Mouse (Mus musculus): Measurements from ENCODE around the gene Mthfd2l. TPM values are rescaled to one million over a fixed set of nuclear protein-coding genes. Genes with fewer than 3 reads are reported as not detected.

Mthfd2l gene
- total RNA-seq (2014; rRNA removed) (87.4 and 90.9 TPM in 2 replicates), polyA plus RNA-seq (2015; fragmentation: Nextera tagmentation; extraction: Ambion mirVana) (54.6 and 54.9 TPM in 2 replicates)

DNA sequence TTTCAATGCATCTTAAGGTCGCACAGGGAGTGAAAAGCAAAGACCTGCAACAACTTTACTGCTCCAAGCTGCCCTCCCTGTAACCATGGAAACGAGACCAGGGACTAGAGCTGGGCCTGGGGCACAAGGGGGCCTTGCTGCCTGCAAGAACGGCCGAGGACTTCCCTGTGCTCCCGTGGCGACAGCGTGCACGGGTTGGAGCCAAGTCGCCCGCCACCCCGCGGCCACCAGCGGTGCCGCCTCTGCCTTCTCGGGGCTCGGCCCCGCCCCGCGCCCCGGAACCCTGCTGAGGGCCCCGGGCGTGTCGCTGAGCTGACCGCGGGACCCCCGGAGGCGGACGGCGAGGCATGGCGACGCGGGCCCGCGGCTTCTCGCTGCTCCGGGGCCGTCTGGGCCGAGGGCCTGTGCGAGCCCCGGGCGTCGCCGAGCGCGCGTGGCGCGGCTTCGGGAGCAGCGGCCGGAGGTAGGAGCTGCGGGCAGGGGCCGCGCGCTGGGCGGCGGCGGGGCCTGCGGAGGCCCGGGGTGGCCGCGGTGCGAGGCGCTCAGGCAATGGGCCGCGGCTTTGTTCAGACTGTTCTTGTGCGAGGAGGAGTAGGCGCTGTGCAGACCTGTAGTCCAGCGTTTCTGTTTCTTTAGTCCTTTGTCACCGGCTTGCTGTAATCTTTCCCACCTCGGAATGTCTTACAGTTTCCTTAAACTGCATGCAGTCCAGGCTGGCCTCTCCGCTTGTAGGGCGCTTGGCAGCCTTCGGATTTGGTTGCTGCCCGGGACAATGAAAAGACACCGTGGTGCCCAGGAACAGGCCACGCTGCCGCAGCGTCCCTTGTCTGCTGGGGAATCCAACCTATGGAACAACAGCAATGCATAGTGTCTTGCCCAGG, at the start of gene Mthfd2l:
TSS of gene Mthfd2l (plus strand) at position 147 of the 881 bp plus-strand sequence.
- ATAC-seq (ENCODE audit: low FRiP score) (peak; percentile 98), DNase-seq (ENCODE audit: low spot score) (peak; percentile 90)
- Histone ChIP-seq H3K4me1 (ENCODE audit: insufficient read depth, low read length) (0 out of 2 replicates have a peak, but pooled peaks cover 3% of the 10 kb centered on the region), H3K9ac (replicated peaks; ENCODE audit: low read length, poor library complexity, severe bottlenecking) (peak within 1 kb of the TSS; percentile 93), H3K4me2 (ENCODE audit: low read depth, low read length, poor library complexity, severe bottlenecking) (peak within 1 kb of the TSS; percentile 65), H3K9me3 (ENCODE audit: low read length) (no peaks in the 10 kb centered on the region), H3K4me3 (ENCODE audit: low read depth, low read length) (peak within 1 kb of the TSS; percentile 75), H3K36me3 (ENCODE audit: insufficient read depth, low read length) (no peaks in the 10 kb centered on the region), H3K27ac (ENCODE audit: low read depth, low read length) (peak within 1 kb of the TSS; percentile 98), H3K27me3 (ENCODE audit: insufficient read depth, low read length) (no peaks in the 10 kb centered on the region)
- WGBS: under 1% methylated on average over 62 of the region's 79 CpGs
- peak; percentile 71 for TF ChIP-seq CTCF (IDR thresholded peaks at IDR 0.05)

DNA sequence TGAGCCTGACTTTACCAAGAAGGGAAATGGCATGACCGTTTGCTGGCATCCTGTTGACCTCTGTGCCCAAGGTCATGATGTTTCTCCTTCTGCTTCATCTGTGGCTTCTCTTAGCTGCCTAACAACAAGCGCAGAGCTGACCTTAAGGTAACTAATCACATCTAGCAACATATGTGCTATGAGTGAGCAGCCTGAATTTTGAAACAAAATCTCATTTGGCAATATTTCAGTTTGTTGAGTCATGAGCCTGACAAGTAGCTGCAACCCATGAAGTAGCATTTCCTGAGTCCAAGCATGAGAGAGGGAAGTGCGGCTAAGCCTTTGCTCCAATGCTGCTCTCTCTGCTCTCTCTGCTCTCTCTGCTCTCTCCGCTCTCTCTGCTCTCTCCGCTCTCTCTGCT, 49.2 kb upstream of the Mthfd2l start:
- H3K27ac ChIP-seq (ENCODE audit: low read depth, low read length): no peak overlapping the region
- no peak for ATAC-seq (ENCODE audit: low FRiP score)
- TF ChIP-seq CTCF (IDR thresholded peaks at IDR 0.05): no peak

DNA sequence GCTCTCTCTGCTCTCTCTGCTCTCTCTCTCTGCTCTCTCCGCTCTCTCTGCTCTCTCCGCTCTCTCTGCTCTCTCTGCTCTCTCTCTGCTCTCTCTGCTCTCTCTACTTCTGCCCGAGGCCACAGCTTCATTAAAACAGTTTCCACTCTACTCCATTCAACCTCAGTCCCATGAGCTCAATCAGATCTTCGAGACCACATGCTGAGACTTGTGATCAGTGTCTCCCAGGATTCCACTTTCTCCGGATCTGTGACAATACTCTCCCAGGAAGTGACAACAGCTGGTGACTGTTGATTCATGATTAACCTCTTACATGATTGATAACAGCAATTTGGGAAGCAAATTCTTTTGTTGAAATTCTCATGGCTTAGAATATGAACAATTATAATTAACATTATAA, 48.8 kb upstream of the Mthfd2l start:
- DNase-seq (ENCODE audit: low spot score) (no peak), ATAC-seq (ENCODE audit: low FRiP score) (no peak)
- TF ChIP-seq CTCF (IDR thresholded peaks at IDR 0.05): no peak
- no peak overlapping the region for H3K9ac ChIP-seq (replicated peaks; ENCODE audit: low read length, poor library complexity, severe bottlenecking)
- H3K9me3 ChIP-seq (ENCODE audit: low read length): no peaks in the 10 kb centered on the region
- H3K27ac ChIP-seq (ENCODE audit: low read depth, low read length): no peak overlapping the region
- no peak overlapping the region for H3K4me2 ChIP-seq (ENCODE audit: low read depth, low read length, poor library complexity, severe bottlenecking)
- no peaks in the 10 kb centered on the region for H3K27me3 ChIP-seq (ENCODE audit: insufficient read depth, low read length)
- H3K36me3 ChIP-seq (ENCODE audit: insufficient read depth, low read length): no peaks in the 10 kb centered on the region
- 78% methylated on average over 5 of the region's 5 CpGs for WGBS
- no peaks in the 10 kb centered on the region for H3K4me1 ChIP-seq (ENCODE audit: insufficient read depth, low read length)
- no peak overlapping the region for H3K4me3 ChIP-seq (ENCODE audit: low read depth, low read length)

More for the DNA sequence above, 49.2 kb upstream of the Mthfd2l start:
- DNase-seq (ENCODE audit: low spot score): no peak
- WGBS: 92% methylated on average over 5 of the region's 5 CpGs
- Histone ChIP-seq H3K4me1 (ENCODE audit: insufficient read depth, low read length) (no peaks in the 10 kb centered on the region), H3K27me3 (ENCODE audit: insufficient read depth, low read length) (no peaks in the 10 kb centered on the region), H3K9me3 (ENCODE audit: low read length) (no peaks in the 10 kb centered on the region), H3K36me3 (ENCODE audit: insufficient read depth, low read length) (no peaks in the 10 kb centered on the region), H3K4me3 (ENCODE audit: low read depth, low read length) (no peak overlapping the region), H3K4me2 (ENCODE audit: low read depth, low read length, poor library complexity, severe bottlenecking) (no peak overlapping the region), H3K9ac (replicated peaks; ENCODE audit: low read length, poor library complexity, severe bottlenecking) (no peak overlapping the region)

DNA sequence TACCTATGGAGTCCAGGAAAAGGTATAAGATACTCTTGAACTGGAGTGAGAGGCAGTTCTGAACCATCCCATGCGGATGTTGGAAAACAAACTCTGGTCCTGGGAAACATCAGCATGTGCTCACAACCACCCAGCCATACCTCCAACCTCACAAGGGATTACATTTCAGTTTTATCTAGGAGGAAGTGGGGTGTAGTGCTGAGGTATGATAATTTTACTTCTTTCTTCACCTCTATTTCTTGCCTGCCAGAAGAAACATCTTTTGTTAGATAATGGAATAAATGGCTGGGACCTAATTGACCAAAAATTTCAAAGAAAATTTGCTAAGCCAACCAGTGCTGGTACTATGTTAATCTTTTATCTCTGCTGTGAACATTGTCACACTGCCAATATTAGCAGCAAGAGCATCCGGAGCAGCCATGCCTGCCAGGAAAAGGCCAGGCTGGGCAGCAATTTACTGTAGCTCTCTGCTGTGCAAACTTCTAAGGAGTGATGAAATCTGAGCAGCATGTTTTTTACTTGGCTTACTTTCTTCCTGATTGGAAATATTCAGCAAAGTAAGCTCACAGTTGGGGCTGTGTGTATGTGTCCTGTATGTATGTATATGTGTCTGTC, 46.2 kb upstream of the Mthfd2l start:
- Histone ChIP-seq H3K9ac (replicated peaks; ENCODE audit: low read length, poor library complexity, severe bottlenecking) (no peak overlapping the region), H3K4me2 (ENCODE audit: low read depth, low read length, poor library complexity, severe bottlenecking) (no peak overlapping the region), H3K4me1 (ENCODE audit: insufficient read depth, low read length) (no peaks in the 10 kb centered on the region), H3K9me3 (ENCODE audit: low read length) (no peaks in the 10 kb centered on the region), H3K36me3 (ENCODE audit: insufficient read depth, low read length) (no peaks in the 10 kb centered on the region), H3K27me3 (ENCODE audit: insufficient read depth, low read length) (no peaks in the 10 kb centered on the region), H3K4me3 (ENCODE audit: low read depth, low read length) (no peak overlapping the region), H3K27ac (ENCODE audit: low read depth, low read length) (no peak overlapping the region)
- no peak for ATAC-seq (ENCODE audit: low FRiP score)
- WGBS: 67% methylated on average over 2 of the region's 2 CpGs
- TF ChIP-seq CTCF (IDR thresholded peaks at IDR 0.05): no peak
- peak; percentile 48 for DNase-seq (ENCODE audit: low spot score)

DNA sequence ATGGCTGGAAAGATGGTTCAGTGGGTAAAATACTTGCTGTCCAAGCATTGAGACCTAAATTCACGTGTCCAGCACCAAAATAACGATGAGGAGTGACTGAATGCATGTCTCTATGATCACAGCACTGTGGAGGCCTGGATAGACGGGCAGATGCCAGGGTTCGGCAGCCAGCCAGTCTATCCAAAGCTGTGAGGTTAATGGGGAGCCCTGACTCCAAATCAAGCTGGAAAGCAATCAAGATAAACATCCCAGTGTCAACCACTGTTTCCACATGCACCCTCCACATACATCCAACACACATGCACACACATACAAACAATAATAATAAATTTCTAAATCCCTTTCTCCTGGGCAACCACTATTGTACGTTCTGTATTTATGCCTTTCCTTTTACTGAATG, 42.3 kb upstream of the Mthfd2l start:
- Histone ChIP-seq H3K4me3 (ENCODE audit: low read depth, low read length) (no peak overlapping the region), H3K9ac (replicated peaks; ENCODE audit: low read length, poor library complexity, severe bottlenecking) (no peak overlapping the region), H3K36me3 (ENCODE audit: insufficient read depth, low read length) (no peaks in the 10 kb centered on the region), H3K27me3 (ENCODE audit: insufficient read depth, low read length) (no peaks in the 10 kb centered on the region), H3K27ac (ENCODE audit: low read depth, low read length) (no peak overlapping the region), H3K9me3 (ENCODE audit: low read length) (no peaks in the 10 kb centered on the region), H3K4me1 (ENCODE audit: insufficient read depth, low read length) (no peaks in the 10 kb centered on the region), H3K4me2 (ENCODE audit: low read depth, low read length, poor library complexity, severe bottlenecking) (no peak overlapping the region)
- no peak for TF ChIP-seq CTCF (IDR thresholded peaks at IDR 0.05)
- no peak for DNase-seq (ENCODE audit: low spot score)
- 80% methylated on average over 5 of the region's 5 CpGs for WGBS
- no peak for ATAC-seq (ENCODE audit: low FRiP score)
